Mouse (Mus musculus): Measurements from ENCODE around the gene BC024063.
"Not testable (repeated sequence)": the region's sequence is repeated elsewhere in the genome, so short reads cannot be mapped to it uniquely, and the experiment has no call there.

Gene BC024063

GRCm38 (mm10) chr10:82082728-82083621, at the start of gene BC024063:
Gene BC024063 (plus strand): TSS chr10:82083353.
- DNase-seq (ENCODE audit: low spot score in 2 of 2) = peak; percentile 58 to 71

- no peak for DNase-seq (ENCODE audit: low spot score in 2 of 2)
Measured at GRCm38 (mm10) chr10:82042191-82042590, 41.0 kb upstream of the BC024063 start.

GRCm38 (mm10) chr10:82046603-82047002, 36.5 kb upstream of the BC024063 start:
- no peak for DNase-seq (ENCODE audit: low spot score in 2 of 2)

- DNase-seq (ENCODE audit: low spot score in 2 of 2) = peak; percentile 91 to 94
Measured at GRCm38 (mm10) chr10:82047597-82048459, 35.3 kb upstream of the BC024063 start, which contains the start of gene Zfp873. Gene Zfp873 (plus strand): TSS chr10:82048123.

- not testable (repeated sequence) for DNase-seq (ENCODE audit: low spot score in 2 of 2)
Measured at GRCm38 (mm10) chr10:82048460-82048804, 34.7 kb upstream of the BC024063 start.

GRCm38 (mm10) chr10:82083622-82083971, 444 bp downstream of the BC024063 start:
- DNase-seq (ENCODE audit: low spot score in 2 of 2) = not testable (repeated sequence)

GRCm38 (mm10) chr10:82117206-82117605, 34.1 kb downstream of the BC024063 start:
- DNase-seq (ENCODE audit: low spot score in 2 of 2) = no peak

- DNase-seq (ENCODE audit: low spot score in 2 of 2) = peak; percentile 90 to 93
Measured at GRCm38 (mm10) chr10:82127850-82128401, 44.8 kb downstream of the BC024063 start, which contains the start of gene AU041133. Gene AU041133 (plus strand): TSS chr10:82128013.

- DNase-seq (ENCODE audit: low spot score in 2 of 2) = no peak
Measured at GRCm38 (mm10) chr10:82145282-82145681, 62.1 kb downstream of the BC024063 start.

- no peak for DNase-seq (ENCODE audit: low spot score in 2 of 2)
Measured at GRCm38 (mm10) chr10:82147571-82147970, 64.4 kb downstream of the BC024063 start.
